Mouse (Mus musculus) heart, postnatal 0 days (tissue): Measurements from ENCODE around the gene Cyp4f37.

Experiments used
- CTCF ChIP-seq: IDR thresholded peaks from 2 replicates; pipeline ENCODE4 v1.5.1; 2016; ENCODE audit warnings: antibody characterized with exemption, control low read depth, low read depth
- EP300 ChIP-seq: IDR thresholded peaks from 2 replicates; pipeline ENCODE4 v1.6.1; 2016; ENCODE audit warnings: antibody characterized with exemption, low read depth

- TF ChIP-seq CTCF (no peak), EP300 (no peak)
Measured at GRCm38 (mm10) chr17:32673976-32674375, 52.9 kb downstream of the Cyp4f37 start.
